Mouse (Mus musculus): ENCODE data around the gene Dusp16. TPM values are rescaled to one million over a fixed set of nuclear protein-coding genes. Genes with fewer than 3 reads are reported as not detected.

The Dusp16 gene
- polyA plus RNA-seq, 1 experiment, result 4.8 TPM

DNA sequence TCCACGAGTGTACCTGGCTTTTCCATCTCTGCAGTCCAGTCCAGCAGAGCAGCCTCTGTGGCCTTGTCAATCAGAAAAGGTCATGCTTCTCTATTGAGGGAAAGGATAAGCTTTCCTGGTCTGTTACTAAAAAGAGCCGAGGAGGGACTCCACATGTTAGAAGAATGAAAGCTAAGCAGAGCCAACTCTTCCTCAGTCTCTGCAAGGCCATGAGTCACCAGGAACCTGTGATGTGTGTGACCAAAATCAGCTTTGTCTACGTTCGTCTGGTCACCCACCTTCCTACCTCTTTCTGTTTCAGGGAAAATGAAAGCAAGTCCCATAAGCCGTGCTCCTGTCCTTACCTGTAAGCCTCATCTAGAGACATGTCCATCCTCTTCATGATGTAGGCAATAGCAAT, 72.3 kb downstream of the Dusp16 start:
- peaks cover 19% of the 10 kb centered on the region for H3K36me3 ChIP-seq (ENCODE audit: control insufficient read depth, insufficient read depth)
- no peak overlapping the region for H3ac ChIP-seq (ENCODE audit: control insufficient read depth, insufficient read length)
- H3K4me2 ChIP-seq (ENCODE audit: low read depth), result no peak overlapping the region
- H3K4me3 ChIP-seq, result no peak overlapping the region
- TF ChIP-seq POLR2A (IDR thresholded peaks at IDR 0.05; ENCODE audit: insufficient read length, low read depth) (no peak), REST (IDR thresholded peaks at IDR 0.05; ENCODE audit: insufficient read depth, insufficient read length) (no peak), CEBPB (IDR thresholded peaks at IDR 0.05; ENCODE audit: insufficient read depth, poor library complexity, severe bottlenecking) (no peak), TCF12 (IDR thresholded peaks at IDR 0.05; ENCODE audit: insufficient read depth, poor library complexity, severe bottlenecking) (no peak), MYOD1 (IDR thresholded peaks at IDR 0.05; ENCODE audit: control insufficient read depth in 1 of 3, insufficient read length in 2 of 3, low read depth in 2 of 3) (no peak), SRF (IDR thresholded peaks at IDR 0.05; ENCODE audit: control insufficient read depth, insufficient read length, low read depth) (no peak), POLR2AphosphoS2 (IDR thresholded peaks at IDR 0.05; ENCODE audit: insufficient read length, low read depth) (no peak), E2F4 (IDR thresholded peaks at IDR 0.05; ENCODE audit: insufficient read depth) (no peak), TCF3 (IDR thresholded peaks at IDR 0.05; ENCODE audit: insufficient read length, low read depth) (no peak), MAX (IDR thresholded peaks at IDR 0.05; ENCODE audit: low read depth) (no peak), MYOG (IDR thresholded peaks at IDR 0.05; ENCODE audit: control insufficient read depth in 1 of 3, insufficient read depth in 1 of 3, insufficient read length in 2 of 3, low read depth in 2 of 3) (no peak), USF1 (IDR thresholded peaks at IDR 0.05; ENCODE audit: low read depth) (no peak)
- no peaks in the 10 kb centered on the region for H3K27me3 ChIP-seq (ENCODE audit: control insufficient read depth, insufficient read depth, insufficient read length)
- H3K79me2 ChIP-seq (ENCODE audit: control insufficient read depth, insufficient read depth), result no peaks in the 10 kb centered on the region

DNA sequence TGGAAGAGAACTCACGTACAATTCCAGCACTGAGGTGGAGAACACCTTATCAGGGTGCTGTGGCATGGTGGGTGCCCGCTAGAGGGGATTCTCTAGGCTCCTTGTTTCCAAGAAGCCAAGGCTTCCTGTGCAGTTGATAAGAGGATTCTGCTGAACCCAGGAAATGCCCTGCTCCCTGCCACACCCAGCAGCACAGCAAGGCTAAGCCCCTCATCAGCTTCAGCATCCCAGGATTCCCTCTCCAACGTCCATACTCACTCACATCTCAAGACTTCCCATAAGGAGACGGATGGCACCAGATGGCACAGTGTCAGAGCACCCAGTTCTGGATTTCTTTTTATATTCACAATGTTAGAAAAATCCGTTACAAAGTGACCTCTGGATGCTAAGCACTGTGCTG, 73.3 kb downstream of the Dusp16 start:
- H3K36me3 ChIP-seq (ENCODE audit: control insufficient read depth, insufficient read depth), result peaks cover 15% of the 10 kb centered on the region
- H3K79me2 ChIP-seq (ENCODE audit: control insufficient read depth, insufficient read depth), result no peaks in the 10 kb centered on the region
- no peak overlapping the region for H3K4me2 ChIP-seq (ENCODE audit: low read depth)
- H3ac ChIP-seq (ENCODE audit: control insufficient read depth, insufficient read length), result no peak overlapping the region
- no peaks in the 10 kb centered on the region for H3K27me3 ChIP-seq (ENCODE audit: control insufficient read depth, insufficient read depth, insufficient read length)
- TF ChIP-seq TCF12 (IDR thresholded peaks at IDR 0.05; ENCODE audit: insufficient read depth, poor library complexity, severe bottlenecking), result no peak
- no peak for TF ChIP-seq SRF (IDR thresholded peaks at IDR 0.05; ENCODE audit: control insufficient read depth, insufficient read length, low read depth)
- TF ChIP-seq CEBPB (IDR thresholded peaks at IDR 0.05; ENCODE audit: insufficient read depth, poor library complexity, severe bottlenecking), result no peak
- TF ChIP-seq POLR2AphosphoS2 (IDR thresholded peaks at IDR 0.05; ENCODE audit: insufficient read length, low read depth), result no peak
- no peak overlapping the region for H3K4me3 ChIP-seq

DNA sequence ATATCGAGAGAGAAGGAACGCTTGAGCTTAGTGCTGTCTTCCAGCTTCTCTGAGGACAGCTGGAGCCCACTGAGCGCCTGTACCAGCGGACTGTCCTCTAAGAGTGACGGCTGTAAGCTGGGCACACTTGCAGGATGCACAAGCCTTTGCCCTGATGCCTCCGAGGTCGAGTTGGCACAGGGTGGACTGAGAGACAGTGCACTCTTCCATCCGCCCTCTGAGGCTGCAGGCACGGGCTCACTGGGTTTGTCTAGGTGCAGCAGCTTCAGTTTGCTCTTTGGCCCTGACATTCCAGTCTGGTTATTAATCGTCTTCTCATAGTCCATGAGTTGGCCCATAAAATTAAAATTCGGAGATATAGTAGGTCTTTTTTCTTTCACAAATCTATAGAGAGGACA, 73.8 kb downstream of the Dusp16 start:
- Histone ChIP-seq H3ac (ENCODE audit: control insufficient read depth, insufficient read length) (no peak overlapping the region), H3K36me3 (ENCODE audit: control insufficient read depth, insufficient read depth) (peaks cover 11% of the 10 kb centered on the region), H3K4me2 (ENCODE audit: low read depth) (no peak overlapping the region), H3K4me3 (no peak overlapping the region), H3K27me3 (ENCODE audit: control insufficient read depth, insufficient read depth, insufficient read length) (no peaks in the 10 kb centered on the region), H3K79me2 (ENCODE audit: control insufficient read depth, insufficient read depth) (no peaks in the 10 kb centered on the region)
- TF ChIP-seq REST (IDR thresholded peaks at IDR 0.05; ENCODE audit: insufficient read depth, insufficient read length) (no peak), E2F4 (IDR thresholded peaks at IDR 0.05; ENCODE audit: insufficient read depth) (no peak), MAX (IDR thresholded peaks at IDR 0.05; ENCODE audit: low read depth) (no peak), TCF12 (IDR thresholded peaks at IDR 0.05; ENCODE audit: insufficient read depth, poor library complexity, severe bottlenecking) (no peak), POLR2AphosphoS2 (IDR thresholded peaks at IDR 0.05; ENCODE audit: insufficient read length, low read depth) (no peak), SRF (IDR thresholded peaks at IDR 0.05; ENCODE audit: control insufficient read depth, insufficient read length, low read depth) (no peak), CEBPB (IDR thresholded peaks at IDR 0.05; ENCODE audit: insufficient read depth, poor library complexity, severe bottlenecking) (no peak), USF1 (IDR thresholded peaks at IDR 0.05; ENCODE audit: low read depth) (no peak), TCF3 (IDR thresholded peaks at IDR 0.05; ENCODE audit: insufficient read length, low read depth) (no peak)

DNA sequence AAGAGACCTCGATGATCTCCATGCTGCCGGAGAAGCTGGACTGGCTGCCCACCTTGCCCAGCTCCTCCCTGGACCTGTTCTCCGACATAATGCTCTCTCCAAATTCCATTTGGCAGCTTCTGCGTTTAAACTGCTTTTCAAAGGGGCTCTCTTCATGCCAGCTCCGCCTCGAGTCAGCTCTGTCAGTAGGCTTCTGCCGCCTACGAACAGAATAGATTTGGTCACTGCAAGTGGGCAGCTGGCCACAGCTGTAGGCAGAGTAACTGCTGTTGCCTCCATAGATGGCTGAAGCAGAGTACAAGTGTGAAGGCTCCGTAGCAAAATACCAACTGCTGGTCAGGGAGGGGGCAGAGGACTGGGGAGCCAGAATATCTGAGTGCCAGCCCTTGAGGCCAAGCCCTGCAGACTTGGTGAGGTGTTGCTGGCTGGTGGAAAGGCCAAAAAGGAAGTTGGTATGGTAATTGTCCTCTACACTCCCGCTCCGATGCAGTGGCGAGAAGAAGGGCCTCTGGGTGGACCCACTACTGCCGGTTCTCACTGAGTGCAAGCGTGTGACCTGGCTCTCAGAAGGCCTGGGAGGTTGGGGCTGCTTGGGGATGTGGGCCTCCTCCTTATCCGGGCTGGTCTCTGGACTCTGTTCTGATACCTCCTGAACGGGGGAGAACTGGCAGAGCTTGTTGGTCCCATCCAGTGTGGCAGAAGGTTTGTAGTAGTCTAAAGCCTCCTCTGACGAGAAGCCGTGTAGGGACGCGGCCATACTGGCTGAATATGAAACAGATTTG, 74.3 kb downstream of the Dusp16 start:
- Histone ChIP-seq H3K4me2 (ENCODE audit: low read depth) (no peak overlapping the region), H3K36me3 (ENCODE audit: control insufficient read depth, insufficient read depth) (peaks cover 11% of the 10 kb centered on the region), H3K4me3 (no peak overlapping the region), H3ac (ENCODE audit: control insufficient read depth, insufficient read length) (no peak overlapping the region), H3K79me2 (ENCODE audit: control insufficient read depth, insufficient read depth) (no peaks in the 10 kb centered on the region), H3K27me3 (ENCODE audit: control insufficient read depth, insufficient read depth, insufficient read length) (no peaks in the 10 kb centered on the region)
- TF ChIP-seq E2F4 (IDR thresholded peaks at IDR 0.05; ENCODE audit: insufficient read depth), result no peak
- no peak for TF ChIP-seq MYOD1 (IDR thresholded peaks at IDR 0.05; ENCODE audit: control insufficient read depth in 1 of 3, insufficient read length in 2 of 3, low read depth in 2 of 3)
- TF ChIP-seq POLR2AphosphoS2 (IDR thresholded peaks at IDR 0.05; ENCODE audit: insufficient read length, low read depth), result no peak

- TF ChIP-seq MYOG (IDR thresholded peaks at IDR 0.05; ENCODE audit: control insufficient read depth in 1 of 3, insufficient read depth in 1 of 3, insufficient read length in 2 of 3, low read depth in 2 of 3) (no peak), E2F4 (IDR thresholded peaks at IDR 0.05; ENCODE audit: insufficient read depth) (no peak), REST (IDR thresholded peaks at IDR 0.05; ENCODE audit: insufficient read depth, insufficient read length) (no peak), POLR2A (IDR thresholded peaks at IDR 0.05; ENCODE audit: insufficient read length, low read depth) (no peak), TCF12 (IDR thresholded peaks at IDR 0.05; ENCODE audit: insufficient read depth, poor library complexity, severe bottlenecking) (no peak), POLR2AphosphoS2 (IDR thresholded peaks at IDR 0.05; ENCODE audit: insufficient read length, low read depth) (no peak), SRF (IDR thresholded peaks at IDR 0.05; ENCODE audit: control insufficient read depth, insufficient read length, low read depth) (no peak), MYOD1 (IDR thresholded peaks at IDR 0.05; ENCODE audit: control insufficient read depth in 1 of 3, insufficient read length in 2 of 3, low read depth in 2 of 3) (no peak), MAX (IDR thresholded peaks at IDR 0.05; ENCODE audit: low read depth) (no peak)
- no peak overlapping the region for H3K4me3 ChIP-seq
Observed at GRCm38 (mm10) chr6:134716168-134716587, 76.2 kb downstream of the Dusp16 start.

More at GRCm38 (mm10) chr6:134716168-134716587, 76.2 kb downstream of the Dusp16 start:
- Histone ChIP-seq H3K27me3 (ENCODE audit: control insufficient read depth, insufficient read depth, insufficient read length) (no peaks in the 10 kb centered on the region), H3K79me2 (ENCODE audit: control insufficient read depth, insufficient read depth) (no peaks in the 10 kb centered on the region), H3ac (ENCODE audit: control insufficient read depth, insufficient read length) (no peak overlapping the region), H3K36me3 (ENCODE audit: control insufficient read depth, insufficient read depth) (peaks cover 11% of the 10 kb centered on the region), H3K4me2 (ENCODE audit: low read depth) (no peak overlapping the region)
